Mouse (Mus musculus): ENCODE data around the gene Acot8.

GRCm38 (mm10) chr2:164744987-164745386 lies 59.7 kb downstream of the Acot8 start:
- TF ChIP-seq CHD2 (IDR thresholded peaks at IDR 0.05; ENCODE audit: low read length), result no peak
- TF ChIP-seq MAX (IDR thresholded peaks at IDR 0.05; ENCODE audit: low read length), result no peak
- TF ChIP-seq EP300 (IDR thresholded peaks at IDR 0.05; ENCODE audit: low read length), result no peak
- TF ChIP-seq CTCF (conservative IDR thresholded peaks at IDR 0.05 in 1 of 2, IDR thresholded peaks at IDR 0.05 in 1 of 2; ENCODE audit: low read depth in 2 of 2, low read length in 2 of 2), result no peak
- TF ChIP-seq POLR2A (IDR thresholded peaks at IDR 0.05; ENCODE audit: low read depth, low read length), result no peak
- TF ChIP-seq JUND (conservative IDR thresholded peaks at IDR 0.05; ENCODE audit: low read depth, low read length), result no peak
- no peak for TF ChIP-seq HCFC1 (IDR thresholded peaks at IDR 0.05; ENCODE audit: low read depth, low read length)
- TF ChIP-seq ZNF384 (IDR thresholded peaks at IDR 0.05; ENCODE audit: low read depth, low read length), result no peak
- no peak for TF ChIP-seq USF2 (conservative IDR thresholded peaks at IDR 0.05; ENCODE audit: low read depth, low read length)

Measured in CH12.LX (cell line).